Mouse (Mus musculus) frontal cortex, postnatal 36 days (tissue): ENCODE measurements at regions not wholly inside any gene's neighbourhood (a gene's known extent, or its start where the extent isn't known, plus 50 kb on each side); places are given as distances from the start of the nearest gene placed in this dataset.

Experiments
- DNase-seq, 2 experiments: peaks; one replicate each; pipeline ENCODE4 v3.0.0; 2022; ENCODE audit warnings: low spot score in 2 of 2

DNA sequence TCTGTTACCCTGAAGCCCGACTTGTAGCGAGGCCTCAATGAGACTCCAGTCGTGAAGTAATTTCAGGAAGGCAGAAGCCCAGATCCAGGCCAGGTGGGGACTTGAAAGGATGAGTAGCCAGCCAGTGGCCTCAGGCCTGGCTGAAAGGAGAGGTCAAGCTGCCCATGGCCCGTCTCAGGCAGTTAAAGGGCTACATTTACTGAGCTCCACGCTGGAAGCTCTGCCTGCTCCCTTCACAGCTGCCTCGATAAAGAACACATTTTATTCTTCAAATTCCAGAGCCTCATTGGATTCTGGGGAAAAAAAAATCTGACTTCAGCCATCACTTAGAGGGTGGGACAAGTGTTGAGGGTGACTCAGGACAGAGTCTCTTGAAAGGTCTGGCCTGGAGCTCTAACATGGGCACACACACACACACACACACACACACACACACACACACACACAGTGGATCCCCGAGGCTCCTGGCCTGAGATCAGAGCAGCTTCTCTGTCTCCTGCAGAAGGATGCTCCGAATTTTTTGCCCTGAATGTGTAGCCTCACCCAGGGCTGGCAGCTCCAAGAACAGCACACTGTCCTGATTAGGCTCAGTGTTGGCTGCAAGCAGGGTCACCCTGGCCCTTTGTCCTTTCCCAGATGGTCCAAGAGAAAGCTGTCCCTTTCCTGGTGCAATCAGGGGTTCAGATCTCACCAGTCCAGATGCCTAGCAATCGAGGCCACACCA is 53.0 kb downstream of the Gadd45g start:
- no peak for DNase-seq

DNA sequence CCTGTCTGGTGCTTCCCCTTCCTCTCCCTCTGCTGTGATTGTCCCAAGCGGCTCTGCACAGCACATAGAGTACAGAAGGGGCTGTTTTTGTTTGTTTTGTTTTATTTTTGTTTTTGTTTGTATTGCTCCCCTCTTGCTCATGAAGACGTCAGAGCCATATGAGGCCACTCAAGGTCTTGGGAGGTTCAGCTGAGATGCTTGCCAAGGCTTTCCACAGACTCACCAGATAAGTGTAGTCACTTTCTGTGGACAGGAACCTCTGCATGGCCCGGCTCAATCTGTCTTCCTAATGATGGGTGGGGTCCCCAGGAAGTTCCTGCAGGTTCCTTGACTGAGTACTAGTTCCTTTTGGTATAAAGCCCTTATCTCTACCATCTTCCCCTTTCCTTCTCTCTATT is 53.6 kb downstream of the Gadd45g start:
- no peak for DNase-seq

DNA sequence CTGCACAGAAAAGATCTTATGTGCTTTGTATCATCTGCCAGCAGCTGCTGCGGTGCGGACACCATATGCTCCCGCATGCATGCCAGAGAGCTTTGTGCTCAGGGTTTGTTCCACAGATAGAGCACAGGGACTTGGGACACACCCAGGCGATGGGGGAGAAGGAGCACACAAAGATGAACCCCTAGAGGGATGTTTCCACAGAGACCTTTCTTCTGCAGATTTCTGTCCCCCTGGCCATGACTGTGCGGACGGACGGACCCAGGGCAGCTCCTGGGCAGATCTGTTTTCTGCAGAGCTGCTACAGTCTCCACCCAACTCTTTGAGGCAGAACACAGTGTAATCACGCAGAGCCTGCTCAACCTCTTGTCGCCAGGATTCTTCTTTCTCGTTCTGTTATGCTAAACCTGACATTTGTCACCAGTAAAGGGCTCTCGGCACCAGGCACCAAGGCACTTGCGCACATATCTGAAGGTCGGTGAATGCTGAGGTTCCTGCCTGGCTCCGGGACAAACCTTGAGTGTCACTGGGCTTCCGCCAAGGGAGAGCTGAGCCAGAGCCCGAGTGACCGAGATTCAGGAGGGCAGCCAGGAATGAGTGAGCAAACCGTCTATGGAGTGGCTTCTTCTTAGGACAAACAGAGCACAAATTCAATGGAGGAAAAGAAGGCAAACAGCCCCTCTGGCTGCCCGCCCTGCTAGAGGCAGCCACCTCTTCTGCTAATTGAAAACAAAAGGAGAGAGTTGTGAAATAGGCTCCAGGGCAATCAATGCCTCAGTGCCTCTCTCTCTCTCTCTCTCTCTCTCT is 56.2 kb downstream of the Gadd45g start:
- peak; percentile 33 to 51 for DNase-seq

DNA sequence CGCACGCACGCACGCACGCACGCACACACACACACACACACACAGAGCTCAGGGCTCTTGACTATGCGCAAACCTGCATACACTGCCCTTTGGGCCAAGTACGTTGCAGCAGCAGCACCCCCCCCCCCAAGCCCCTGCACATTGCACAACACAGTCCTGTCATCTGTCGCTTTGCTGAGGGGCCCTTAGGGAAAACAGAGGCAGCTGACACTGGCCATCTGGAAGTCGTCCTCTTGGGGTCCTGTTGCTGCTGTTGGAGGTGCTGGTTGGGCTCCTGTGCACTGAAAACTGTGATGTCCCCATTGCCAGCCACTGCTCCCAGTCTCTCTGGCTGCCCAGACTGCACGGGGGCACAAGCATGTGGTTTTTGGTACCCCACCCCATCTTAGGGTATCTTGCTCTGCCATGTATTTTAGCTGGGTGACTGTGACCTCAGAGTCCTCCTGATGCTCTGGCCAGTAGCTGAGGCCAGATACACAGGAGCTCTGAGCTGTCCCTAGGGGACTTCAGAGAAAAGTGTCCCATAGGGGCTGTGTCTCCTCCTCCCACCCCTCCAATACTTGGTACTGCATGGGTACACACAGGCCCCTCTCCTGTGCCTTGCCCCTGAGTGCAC is 57.0 kb downstream of the Gadd45g start:
- no peak for DNase-seq

DNA sequence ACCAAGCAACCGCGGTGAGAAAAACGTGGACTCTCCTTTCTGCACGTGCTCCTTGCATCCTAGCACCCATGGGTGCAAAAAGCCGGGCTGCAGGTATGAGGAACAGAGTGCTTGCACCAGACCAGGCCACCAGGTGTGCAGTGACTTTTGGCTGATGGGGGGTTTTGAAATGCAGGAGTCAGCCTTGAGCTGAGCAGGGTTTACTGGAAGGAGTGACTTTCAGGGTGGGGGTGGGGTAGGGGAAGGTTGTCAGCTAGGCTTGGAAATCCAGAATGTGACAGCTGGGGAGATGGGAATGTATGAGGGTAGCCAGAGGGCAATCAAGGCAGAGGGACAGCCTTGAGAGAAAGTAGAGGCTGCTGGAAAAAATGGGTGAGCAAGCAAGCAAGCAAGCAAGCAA is 58.8 kb downstream of the Gadd45g start:
- DNase-seq: no peak

DNA sequence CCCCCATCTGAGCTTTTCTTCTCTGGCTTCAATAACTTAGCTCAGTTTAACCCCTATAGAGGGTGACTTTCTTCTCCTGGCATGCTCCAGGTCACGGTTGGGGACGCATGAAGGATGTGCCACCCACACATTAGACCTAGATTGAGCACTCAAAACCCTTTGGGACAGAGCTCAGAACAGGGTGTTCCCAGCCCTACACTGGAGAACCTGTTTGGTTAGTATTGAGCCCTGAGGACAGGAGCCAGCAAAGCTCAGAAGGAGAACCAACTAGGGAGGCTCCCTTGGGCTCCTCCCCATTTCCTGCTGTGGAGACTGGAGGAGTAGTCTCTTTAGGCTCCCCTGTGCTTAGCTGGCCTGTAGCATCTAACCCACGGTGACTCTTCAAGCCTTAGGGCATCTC is 59.6 kb downstream of the Gadd45g start:
- DNase-seq: no peak

DNA sequence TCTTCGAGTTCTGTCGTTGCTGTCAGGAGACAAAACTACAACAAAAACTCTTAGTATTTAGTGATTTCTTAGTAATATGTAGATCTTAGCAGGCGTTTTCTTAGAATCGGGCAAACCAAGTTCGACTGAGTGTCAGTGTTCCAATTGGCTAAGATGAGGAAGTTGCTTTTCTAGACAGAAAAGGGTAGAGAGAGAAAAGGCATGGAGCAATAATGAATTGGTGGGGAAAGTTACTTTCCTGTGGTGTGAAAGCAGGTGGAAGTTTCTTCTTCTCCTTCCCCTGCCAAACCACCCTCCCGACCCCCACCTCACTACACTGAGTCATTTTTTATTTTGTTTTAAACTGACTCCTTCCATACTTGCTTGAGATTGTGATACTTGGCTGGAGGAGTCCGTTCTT is 62.0 kb downstream of the Gadd45g start:
- no peak for DNase-seq

DNA sequence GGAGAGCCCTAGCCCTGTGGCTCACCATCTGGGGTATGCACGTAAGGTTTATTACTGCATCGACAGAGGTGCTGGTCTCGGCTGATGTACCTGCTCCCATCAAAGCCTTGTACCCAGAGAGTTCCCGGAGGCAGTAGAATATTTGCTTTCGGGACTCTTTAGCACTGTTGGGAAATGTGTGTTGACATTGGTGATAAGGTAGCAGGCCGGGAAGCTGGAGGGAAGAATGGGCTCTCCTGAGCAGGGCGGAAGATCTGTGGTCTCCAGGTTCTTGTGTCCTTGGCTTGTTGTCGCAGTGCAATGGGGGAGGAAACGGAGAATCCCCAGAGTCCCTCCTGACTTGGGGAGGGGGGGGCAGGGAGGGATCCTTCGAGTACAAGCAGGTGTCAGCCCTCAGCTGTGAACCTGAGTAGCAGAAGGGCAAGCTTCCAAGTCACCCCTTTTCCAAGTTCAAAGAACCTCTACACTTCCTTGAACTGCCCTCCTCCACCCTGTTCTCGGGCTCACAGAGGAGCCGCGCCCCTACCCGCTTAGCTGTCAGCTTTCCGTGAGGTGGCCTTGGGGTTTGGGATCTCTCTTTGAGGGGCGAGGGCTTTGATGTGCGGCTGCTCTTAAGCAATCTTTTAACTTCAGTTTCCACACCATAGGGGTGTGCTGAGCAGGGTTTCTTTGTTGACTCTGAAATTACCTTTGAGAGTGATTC is 65.0 kb downstream of the Gadd45g start:
- no peak for DNase-seq

DNA sequence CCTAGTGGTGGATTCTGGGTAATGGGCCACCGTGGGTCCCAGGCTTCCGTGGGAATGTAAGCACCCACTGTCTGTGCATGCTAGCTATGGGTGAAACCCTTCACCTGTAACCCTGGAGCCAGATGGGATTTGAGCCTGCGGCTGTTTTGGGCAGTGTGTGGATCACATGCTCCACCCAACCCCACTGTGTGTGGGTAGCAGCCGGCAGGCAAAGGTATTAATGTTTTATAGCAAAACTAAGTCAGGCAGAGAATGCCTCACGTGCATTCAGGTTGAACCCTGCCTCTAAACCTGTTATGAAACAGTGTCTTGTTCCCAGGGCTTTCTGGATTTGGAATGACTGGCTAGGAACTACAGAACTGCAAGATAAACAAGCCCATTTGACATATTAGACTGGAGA is 66.0 kb downstream of the Gadd45g start:
- no peak for DNase-seq

DNA sequence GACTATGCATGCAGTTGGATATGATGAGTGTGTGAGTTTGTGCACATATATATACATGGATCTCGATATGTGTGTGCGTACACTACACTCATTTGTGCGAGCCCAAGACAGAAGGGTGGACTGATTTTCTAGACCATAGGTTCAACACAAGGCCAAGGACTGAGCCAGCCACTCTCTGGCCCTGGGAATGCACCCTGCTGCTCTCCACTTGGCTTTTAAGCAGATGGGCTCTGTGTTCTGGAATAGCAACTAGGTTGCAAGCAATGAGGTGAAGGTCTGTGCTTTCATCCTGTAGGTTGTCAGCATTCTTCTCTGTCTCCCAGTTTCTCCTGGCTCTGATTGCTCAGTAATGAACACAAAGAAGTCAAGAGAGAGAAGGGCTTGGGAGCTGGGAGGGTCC is 66.5 kb downstream of the Gadd45g start:
- DNase-seq: no peak

DNA sequence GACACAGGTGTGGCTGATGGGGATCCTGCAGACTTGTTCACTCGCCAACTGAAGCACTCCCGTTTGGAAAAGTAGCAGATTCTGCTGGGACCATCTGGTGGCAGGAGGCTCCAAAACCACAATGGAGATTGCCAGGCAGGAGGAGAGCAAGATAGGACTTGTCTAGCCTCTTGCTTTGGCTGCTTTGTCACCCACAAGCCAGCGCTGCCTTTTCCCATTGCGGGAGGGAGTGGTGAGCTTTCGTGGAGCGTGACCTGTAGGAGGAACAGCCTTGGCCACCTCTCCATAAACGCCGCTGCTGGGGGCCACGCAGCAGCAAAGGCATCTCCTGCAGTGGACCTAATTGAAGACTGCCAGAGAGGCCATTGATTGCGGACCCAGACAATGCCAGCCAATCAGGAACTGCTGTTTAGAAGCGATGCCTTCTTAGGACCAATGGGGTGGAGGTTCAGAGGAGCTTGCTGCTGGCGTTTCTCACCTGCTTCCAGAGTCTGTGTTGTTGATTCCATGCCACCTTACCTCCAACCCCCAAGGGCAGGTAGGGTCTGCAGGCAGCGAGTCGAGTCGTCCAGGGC is 70.3 kb downstream of the Gadd45g start:
- DNase-seq: no peak

DNA sequence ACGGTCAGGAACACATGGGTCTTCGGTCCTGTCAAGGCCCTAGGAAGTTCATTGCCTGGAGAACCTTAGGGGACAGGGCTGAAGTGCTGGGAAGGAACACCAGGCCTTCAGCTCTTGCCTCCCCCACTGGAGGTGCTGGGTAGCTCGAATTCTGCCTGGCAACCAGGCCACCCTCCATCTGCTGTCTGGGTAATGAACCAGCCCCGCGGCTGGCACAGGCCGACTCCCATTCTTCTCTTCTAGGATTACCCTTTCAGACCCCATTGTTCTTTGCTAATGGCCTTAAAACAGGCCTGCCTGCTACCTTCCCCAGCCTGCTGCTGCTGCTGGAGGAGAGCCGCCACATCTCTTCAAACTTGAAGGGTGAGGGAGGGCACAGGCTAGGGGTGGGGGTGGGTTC is 71.2 kb downstream of the Gadd45g start:
- DNase-seq: no peak

DNA sequence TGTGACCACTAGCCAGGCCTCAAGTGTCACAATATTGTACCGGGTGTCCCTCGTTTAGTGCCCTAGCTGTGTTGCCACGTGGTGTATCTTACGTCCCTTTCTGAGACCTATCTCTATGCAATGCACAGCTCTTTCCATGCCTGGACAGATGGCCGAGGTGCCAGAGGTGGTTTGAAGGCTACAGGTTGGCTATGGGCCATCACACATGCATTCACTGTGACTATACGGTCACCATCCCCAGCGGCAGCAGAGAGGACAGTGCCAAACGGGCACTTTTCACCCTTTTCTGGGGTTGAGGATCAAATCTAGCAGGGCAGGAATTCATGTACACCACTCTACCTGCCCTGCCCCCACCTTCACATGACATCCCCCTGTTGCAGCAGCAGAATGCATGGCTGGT is 71.6 kb downstream of the Gadd45g start:
- no peak for DNase-seq

DNA sequence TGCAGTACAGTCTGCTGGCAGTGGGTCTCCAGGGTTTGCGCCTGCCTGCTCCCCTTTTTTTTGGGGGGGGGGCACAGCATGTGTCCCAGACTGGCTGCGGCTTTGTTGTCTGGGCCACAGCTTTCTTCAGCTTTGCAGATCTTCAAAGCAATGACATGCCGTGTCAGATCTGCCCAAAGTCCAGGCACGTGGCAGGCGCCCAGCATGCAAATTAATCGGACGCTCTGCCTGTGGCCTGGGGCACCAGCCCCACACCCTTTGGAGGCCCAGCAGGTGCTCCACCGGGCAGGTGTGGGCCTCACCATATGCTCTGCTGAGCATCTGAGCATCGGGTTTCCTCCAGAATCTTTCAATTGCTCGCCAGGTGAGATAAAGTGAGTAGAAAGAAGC is 72.3 kb downstream of the Gadd45g start:
- no peak for DNase-seq

DNA sequence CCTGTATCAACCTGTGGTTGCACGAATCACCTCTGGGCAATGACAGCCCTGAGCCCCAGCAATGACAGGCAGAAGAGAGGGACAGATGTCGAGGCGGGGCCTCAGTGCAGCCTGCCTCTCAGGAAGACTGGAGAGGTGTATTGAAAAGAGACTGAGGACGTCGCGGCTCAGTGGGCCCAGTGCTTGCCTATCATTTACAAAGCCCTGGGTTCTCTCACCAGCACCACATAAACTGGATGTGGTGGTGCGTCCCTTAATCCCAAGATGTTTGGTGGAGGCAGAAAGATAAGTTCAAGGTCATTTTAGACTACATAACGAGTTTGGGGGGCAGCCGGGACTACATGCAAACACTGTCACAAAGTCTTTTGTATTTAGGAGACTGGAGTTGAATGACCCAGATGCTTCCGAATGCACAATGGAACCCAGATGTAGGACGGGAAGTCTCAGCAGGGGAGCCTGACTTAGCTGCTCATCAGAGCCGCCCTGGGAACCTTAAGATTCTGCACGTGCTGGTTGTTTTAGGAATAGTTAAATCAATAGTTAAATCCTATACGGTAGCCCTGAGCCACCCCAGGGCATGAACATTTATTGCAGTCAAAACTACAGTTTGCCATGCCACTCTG is 72.8 kb downstream of the Gadd45g start:
- DNase-seq: no peak

DNA sequence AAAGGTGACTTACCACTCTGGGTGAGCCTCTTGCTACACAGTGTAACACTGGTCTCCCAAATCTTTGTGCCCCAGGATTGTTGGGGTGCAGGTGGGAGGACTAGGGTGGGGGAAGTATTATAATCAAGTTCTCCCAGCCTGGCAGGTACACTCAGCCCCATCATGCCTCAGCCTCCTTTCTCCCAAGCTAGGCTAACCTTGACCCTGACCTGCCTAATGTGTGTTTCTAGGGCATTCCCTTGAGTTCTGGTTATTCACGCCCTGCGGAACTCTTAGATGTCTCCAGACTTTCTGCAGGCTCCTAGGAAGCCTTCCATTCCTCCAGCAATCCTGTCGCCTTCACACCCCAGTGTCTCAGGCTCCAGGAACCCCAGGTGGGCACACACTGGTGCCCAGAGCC is 73.5 kb downstream of the Gadd45g start:
- DNase-seq: no peak

DNA sequence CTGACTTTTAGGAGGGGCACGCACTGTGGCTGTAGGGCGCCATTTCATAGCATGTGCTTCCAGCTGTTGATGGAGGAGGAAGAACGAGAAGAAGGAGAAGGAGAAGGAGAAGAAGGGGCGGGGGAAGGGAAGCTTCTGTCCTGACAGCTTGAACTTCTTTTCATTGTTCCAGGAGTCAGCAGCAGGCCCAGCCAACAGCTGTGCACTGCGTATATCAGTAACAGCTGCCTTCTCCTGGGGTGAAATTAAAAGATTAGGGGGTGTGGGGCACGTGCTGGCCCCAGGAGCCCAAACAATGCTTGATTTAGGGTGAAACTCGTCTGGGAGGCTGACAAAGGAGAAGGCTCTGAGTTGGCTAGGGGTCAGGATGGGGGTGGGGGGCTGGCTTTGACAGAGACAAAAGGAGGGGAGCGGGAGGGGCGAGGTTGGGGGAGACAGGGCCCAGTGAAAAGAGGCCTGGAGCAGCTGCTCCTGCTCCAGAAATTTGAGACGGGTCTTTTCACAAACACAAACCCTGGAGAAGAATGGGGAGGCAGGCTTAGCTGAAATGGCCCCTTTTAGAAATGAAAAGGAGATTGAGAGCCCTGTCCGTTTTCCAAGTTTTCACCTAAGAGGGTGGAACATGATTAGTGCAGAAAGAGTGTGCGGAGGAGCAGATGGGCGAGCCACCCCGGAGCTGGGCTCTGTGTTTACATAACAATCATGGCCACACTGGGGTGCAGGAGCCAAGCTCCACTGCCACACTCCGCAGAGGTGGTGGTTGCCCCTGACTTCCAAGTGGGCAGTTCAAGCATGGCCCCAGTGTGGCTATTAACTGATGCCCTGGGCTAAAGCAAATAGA is 74.3 kb downstream of the Gadd45g start:
- no peak for DNase-seq

DNA sequence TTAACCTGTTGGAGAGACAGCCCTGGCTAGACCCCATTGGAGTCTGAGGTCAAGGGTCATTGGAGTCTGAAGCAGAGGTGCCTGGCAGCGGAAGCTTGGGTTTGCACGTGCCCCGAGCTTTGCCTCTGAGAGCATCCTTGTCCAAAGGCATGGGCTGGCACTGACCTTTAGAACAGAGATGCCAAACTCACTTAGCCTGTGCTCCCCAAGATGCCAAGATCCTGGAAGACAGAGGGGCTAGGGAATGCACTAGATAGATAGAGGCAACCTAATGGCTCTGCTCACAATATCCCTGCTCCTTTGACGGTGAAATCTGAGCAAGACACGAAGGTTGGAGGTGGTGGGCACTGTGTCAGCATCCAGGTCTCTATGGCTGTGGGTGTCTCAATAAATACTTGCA is 75.1 kb downstream of the Gadd45g start:
- DNase-seq: no peak

DNA sequence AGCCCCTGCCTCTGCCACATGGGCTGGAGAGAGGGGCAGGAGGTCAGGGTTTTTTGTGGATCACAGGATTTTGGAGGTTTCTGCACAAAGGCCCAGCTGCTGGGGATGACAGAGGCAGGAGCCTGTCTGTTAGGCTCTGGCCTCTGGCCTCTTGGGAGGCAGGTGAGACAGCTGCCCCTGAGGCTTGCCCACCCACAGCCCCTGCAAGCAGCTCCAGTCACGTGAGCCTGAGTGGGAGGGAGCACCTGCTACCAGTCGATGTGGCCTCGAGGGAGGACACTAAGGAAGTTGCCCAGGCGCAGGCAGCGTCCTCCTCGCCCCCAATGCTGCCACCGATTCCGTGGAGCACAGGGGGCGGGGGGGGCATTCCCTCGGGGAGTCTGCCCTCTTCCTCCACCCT is 80.3 kb downstream of the Gadd45g start:
- no peak for DNase-seq

DNA sequence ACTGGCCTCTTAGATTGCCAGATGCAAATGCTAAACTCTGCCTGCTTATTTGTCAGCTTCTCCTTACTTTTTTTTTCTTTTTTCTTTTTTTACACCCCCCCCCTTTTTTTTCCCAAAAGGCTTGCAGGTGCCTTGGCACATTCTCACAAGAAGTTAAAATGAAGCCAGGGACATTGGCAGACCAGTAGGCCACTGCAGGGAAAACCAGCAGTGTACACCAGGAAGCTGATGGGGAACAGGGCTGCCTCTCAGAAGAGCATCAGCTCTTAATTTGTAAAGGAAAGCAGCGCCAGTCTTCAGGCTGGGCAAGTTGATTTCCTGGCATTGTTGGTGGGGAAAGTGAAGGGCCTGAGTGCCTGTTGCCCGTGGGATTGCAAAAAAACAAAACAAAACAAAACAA is 83.3 kb downstream of the Gadd45g start:
- no peak for DNase-seq

DNA sequence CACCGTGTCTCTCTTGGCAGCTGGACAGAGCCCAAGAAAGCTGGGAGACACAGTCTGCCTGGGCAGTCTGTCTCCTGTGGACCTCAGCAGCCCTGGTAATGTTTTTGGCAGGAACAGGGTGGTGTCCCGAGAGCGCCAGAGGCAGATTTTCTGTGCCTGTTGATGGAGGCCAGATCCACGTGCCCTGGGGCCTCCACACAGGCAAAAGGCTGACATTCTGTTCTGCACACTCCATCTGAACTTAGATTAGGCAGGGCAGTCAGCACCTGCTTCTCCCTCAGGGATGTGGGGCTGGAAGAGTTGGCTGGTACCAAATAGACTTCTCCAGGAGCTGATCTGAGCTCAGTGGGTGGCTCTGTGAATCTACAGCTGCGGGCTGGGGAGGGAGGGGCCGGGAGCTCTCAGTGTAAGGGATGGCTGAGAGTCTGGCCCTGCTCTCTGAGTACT is 83.8 kb downstream of the Gadd45g start:
- DNase-seq: peak; percentile 22 to 31
